Mouse (Mus musculus) thymus, adult 2 months (tissue): ENCODE measurements at regions not wholly inside any gene's neighbourhood (a gene's known extent, or its start where the extent isn't known, plus 50 kb on each side); places are given as distances from the start of the nearest gene placed in this dataset.

Experiments
- DNase-seq: peaks from one replicate; pipeline ENCODE4 v3.0.0; 2021
- H3K27ac ChIP-seq: fragments of 200-500 bp; 2 replicates; pipeline ENCODE4 v1.5.1; 2012; ENCODE audit warnings: low read length, control low read depth; ENCODE audit not compliant: control insufficient read depth, insufficient read depth
- H3K27me3 ChIP-seq: fragments of 200-500 bp; 2 replicates; pipeline ENCODE4 v1.6.1; 2012; ENCODE audit warnings: mild to moderate bottlenecking, low read length, moderate library complexity, mixed read lengths; ENCODE audit not compliant: control insufficient read depth, insufficient read depth
- H3K36me3 ChIP-seq: fragments of 200-500 bp; 2 replicates; pipeline ENCODE4 v1.6.1; 2012; ENCODE audit warnings: mild to moderate bottlenecking, low read length, moderate library complexity; ENCODE audit not compliant: control insufficient read depth, insufficient read depth
- H3K4me1 ChIP-seq: fragments of 200-500 bp; replicated peaks from 2 replicates; pipeline ENCODE4 v1.6.1; 2012; ENCODE audit warnings: low read length; ENCODE audit not compliant: control insufficient read depth, insufficient read depth
- H3K4me3 ChIP-seq: fragments of 200-500 bp; 2 replicates; pipeline ENCODE4 v1.5.1; 2012; ENCODE audit warnings: mild to moderate bottlenecking, low read length, control low read depth, moderate library complexity; ENCODE audit not compliant: control insufficient read depth, insufficient read depth
- CTCF ChIP-seq: fragments of 200-500 bp; IDR thresholded peaks from 2 replicates; pipeline ENCODE4 v1.5.1; 2012; ENCODE audit warnings: mild to moderate bottlenecking, control low read depth, low read length, moderate library complexity, borderline replicate concordance; ENCODE audit not compliant: control insufficient read depth, poor library complexity, insufficient read depth; ENCODE audit errors: extremely low read depth
- POLR2A ChIP-seq: fragments of 200-500 bp; IDR thresholded peaks from 2 replicates; pipeline ENCODE4 v1.6.1; 2012; ENCODE audit warnings: mild to moderate bottlenecking, low read length, control low read depth, moderate library complexity; ENCODE audit not compliant: control insufficient read depth, poor library complexity, insufficient read depth; ENCODE audit errors: extremely low read depth
- WGBS: fragments of 180-500 bp; shearing (Covaris S2); methylation state at CpG from one replicate; pipeline ENCODE4 v1.1.7; 2018; 5-methylcytosine and 5-hydroxymethylcytosine counted together

DNA sequence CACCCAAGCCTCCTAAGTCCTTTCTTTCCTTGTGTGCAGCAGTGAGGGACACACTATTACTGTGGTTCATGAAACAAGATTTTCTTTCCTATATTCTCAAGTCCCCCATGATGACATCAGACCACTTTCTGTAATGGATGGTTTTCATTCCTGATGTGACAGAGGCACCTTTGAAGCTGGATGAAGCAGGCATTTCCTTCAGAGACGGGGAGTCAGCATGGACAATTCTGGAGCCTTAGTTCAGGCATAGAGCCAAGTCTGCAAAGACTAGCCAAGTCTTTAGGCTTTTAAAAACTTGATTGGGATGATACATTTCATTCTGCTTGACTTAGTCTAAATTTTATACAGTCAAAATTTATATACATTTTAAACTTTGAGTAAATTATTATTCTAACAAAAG lies 124.6 kb upstream of the Cnr1 start:
- DNase-seq, result no peak
- Histone ChIP-seq H3K4me1 (no peaks in the 10 kb centered on the region), H3K27me3 (no peaks in the 10 kb centered on the region), H3K4me3 (no peak overlapping the region), H3K27ac (no peak overlapping the region), H3K36me3 (no peaks in the 10 kb centered on the region)
- no peak for TF ChIP-seq CTCF
- no peak for TF ChIP-seq POLR2A
- WGBS, result 88% methylated on average over 1 of the region's 1 CpGs

- Histone ChIP-seq H3K36me3 (no peaks in the 10 kb centered on the region), H3K27me3 (no peaks in the 10 kb centered on the region), H3K4me1 (no peaks in the 10 kb centered on the region), H3K4me3 (no peak overlapping the region), H3K27ac (no peak overlapping the region)
- DNase-seq, result no peak
- TF ChIP-seq CTCF (no peak), POLR2A (no peak)
- WGBS, result 83% methylated on average over 1 of the region's 1 CpGs
These were observed 112.1 kb upstream of the Cnr1 start for GRCm38 (mm10) chr4:33812338-33812737.

DNA sequence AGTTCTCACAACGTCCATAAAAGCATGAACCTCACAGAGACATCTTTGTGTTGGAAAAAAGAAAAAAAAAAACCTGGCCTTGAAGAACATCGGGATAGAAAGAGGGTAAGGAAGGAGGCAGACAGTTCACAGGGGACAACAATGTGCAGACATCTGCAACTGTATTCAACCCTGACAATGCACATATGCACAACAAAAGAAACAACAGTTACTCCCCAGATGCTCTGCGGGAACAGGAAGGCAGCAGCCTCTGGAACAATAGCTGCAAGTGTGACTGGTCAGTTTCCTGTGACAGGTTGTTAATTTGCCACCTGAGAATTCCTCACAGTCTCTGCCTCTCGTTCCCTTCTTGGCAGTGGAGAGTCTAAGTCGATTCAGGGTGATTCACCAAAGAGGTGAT lies 100.5 kb upstream of the Cnr1 start:
- no peak for TF ChIP-seq CTCF
- TF ChIP-seq POLR2A, result no peak
- 41% methylated on average over 5 of the region's 5 CpGs for WGBS
- DNase-seq, result no peak
- Histone ChIP-seq H3K4me3 (no peak overlapping the region), H3K36me3 (no peaks in the 10 kb centered on the region), H3K4me1 (no peaks in the 10 kb centered on the region), H3K27ac (no peak overlapping the region), H3K27me3 (no peaks in the 10 kb centered on the region)

DNA sequence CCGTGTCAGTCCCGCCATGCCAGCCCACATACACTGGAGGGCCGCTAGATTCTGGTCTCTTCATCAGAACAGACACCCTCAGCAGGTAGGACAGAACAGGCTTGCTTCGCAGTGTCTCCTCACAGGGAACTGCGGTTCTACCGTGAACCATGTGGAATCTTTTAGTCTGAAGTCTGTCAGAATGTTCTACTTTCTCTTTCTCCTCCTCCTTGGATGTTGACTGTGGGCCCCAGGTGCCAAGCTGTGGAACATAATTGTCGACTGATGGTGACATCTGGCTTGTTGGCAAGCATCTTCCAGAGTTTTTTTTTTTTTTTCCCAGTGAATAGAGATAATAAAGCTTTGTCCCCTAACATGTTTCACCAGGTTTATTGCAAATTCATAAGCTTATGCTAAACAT lies 91.3 kb upstream of the Cnr1 start:
- 96% methylated on average over 7 of the region's 7 CpGs for WGBS
- H3K27me3 ChIP-seq, result no peaks in the 10 kb centered on the region
- no peak for DNase-seq
- no peak overlapping the region for H3K4me3 ChIP-seq
- TF ChIP-seq POLR2A (no peak), CTCF (no peak)
- H3K36me3 ChIP-seq, result no peaks in the 10 kb centered on the region
- H3K27ac ChIP-seq, result no peak overlapping the region
- H3K4me1 ChIP-seq, result no peaks in the 10 kb centered on the region

DNA sequence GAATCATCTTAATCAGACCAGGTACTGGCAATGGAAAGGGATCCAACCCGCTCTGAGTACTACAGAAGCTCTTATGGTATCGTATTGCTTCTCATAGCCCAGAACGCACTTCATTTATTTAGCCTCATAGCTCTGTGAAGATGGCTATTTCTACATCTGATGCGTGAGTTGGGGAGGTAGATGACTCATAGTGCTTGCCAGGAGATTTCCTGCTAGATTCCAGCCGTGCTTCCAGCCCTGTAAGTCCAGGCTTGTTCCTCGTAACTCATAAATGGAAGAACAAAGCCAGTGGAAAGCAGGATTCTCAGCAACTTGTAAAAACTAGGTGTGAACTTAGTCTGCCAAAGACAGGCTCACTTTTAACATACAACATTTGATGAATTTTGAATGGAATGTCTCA lies 86.0 kb upstream of the Cnr1 start:
- Histone ChIP-seq H3K4me3 (no peak overlapping the region), H3K27me3 (no peaks in the 10 kb centered on the region), H3K4me1 (no peaks in the 10 kb centered on the region), H3K27ac (no peak overlapping the region), H3K36me3 (no peaks in the 10 kb centered on the region)
- DNase-seq, result no peak
- 91% methylated on average over 6 of the region's 6 CpGs for WGBS
- TF ChIP-seq CTCF (no peak), POLR2A (no peak)

GRCm38 (mm10) chr4:33840119-33840518 lies 84.3 kb upstream of the Cnr1 start:
- no peak overlapping the region for H3K4me3 ChIP-seq
- TF ChIP-seq CTCF, result no peak
- TF ChIP-seq POLR2A, result no peak
- WGBS, result 92% methylated on average over 14 of the region's 14 CpGs

DNA sequence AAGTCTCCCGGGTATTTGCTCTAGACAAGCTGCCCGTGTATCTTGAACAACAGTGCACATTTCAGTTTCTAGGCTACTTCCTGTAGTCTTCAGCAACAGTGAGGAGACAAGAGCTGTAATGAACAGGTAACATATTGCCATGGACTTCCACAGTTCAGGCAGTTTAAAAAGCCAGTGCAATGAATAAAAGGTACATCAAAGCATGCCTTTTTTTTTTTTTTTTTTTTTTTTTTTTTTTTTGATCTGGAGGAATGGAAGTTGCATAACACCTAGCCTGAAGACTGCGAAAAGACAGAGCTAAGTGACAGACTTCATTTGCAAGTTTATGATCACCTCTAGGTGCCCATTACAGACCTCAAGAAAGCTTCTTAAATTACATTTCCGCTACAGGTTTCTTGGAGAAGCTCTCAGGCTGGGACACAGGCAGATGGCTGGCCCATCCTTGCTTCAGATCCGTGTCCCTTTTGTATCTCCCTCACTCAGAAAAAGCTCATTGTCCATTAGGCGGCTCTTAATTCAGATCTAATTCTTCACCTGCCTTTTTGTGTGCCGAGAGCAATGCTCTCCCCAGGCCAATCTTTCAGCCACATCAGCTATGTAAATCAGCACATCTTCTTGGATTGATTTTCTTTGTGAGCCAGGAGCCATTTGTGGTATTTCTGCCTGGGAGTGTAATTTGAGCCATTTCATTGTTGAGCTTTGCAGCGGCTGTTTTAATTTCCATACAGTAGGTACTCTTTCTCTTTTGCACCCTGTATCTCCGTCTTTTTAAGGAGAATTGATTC lies 78.6 kb upstream of the Cnr1 start:
- no peak for DNase-seq
- WGBS, result 90% methylated on average over 9 of the region's 9 CpGs
- TF ChIP-seq CTCF, result no peak
- TF ChIP-seq POLR2A, result no peak
- H3K27ac ChIP-seq, result no peak overlapping the region
- H3K27me3 ChIP-seq, result no peaks in the 10 kb centered on the region
- no peak overlapping the region for H3K4me3 ChIP-seq
- H3K36me3 ChIP-seq, result no peaks in the 10 kb centered on the region
- H3K4me1 ChIP-seq, result no peaks in the 10 kb centered on the region

More at GRCm38 (mm10) chr4:33840119-33840518, 84.3 kb upstream of the Cnr1 start:
- H3K27ac ChIP-seq, result no peak overlapping the region
- no peaks in the 10 kb centered on the region for H3K4me1 ChIP-seq
- H3K27me3 ChIP-seq, result no peaks in the 10 kb centered on the region
- DNase-seq, result no peak
- no peaks in the 10 kb centered on the region for H3K36me3 ChIP-seq
